Mouse (Mus musculus): ENCODE measurements around the gene Muc1. TPM values are rescaled to one million over a fixed set of nuclear protein-coding genes. Genes with fewer than 3 reads are reported as not detected.
A peak's percentile ranks its signal among the peaks of the same experiment; 100 is the strongest.

Muc1 gene
- polyA plus RNA-seq, 1 experiment from 2014 or later = 0.74 TPM

- peaks cover 38% of the 10 kb centered on the region for H3K36me3 ChIP-seq
- H3K27ac ChIP-seq = peak overlapping the region; percentile 91
- peaks cover 53% of the 10 kb centered on the region for H3K4me1 ChIP-seq
- peak; percentile 75 for DNase-seq (ENCODE audit: low spot score)
- WGBS = 2% methylated on average over 26 of the region's 26 CpGs
- H3K9me3 ChIP-seq (replicated peaks) = no peaks in the 10 kb centered on the region
- H3K27me3 ChIP-seq (ENCODE audit: low read depth, poor library complexity, severe bottlenecking) = peaks cover 24% of the 10 kb centered on the region
- peak overlapping the region; percentile 73 for H3K4me3 ChIP-seq
Measured at GRCm38 (mm10) chr3:89244982-89245687, 16.3 kb downstream of the Muc1 start.

DNA sequence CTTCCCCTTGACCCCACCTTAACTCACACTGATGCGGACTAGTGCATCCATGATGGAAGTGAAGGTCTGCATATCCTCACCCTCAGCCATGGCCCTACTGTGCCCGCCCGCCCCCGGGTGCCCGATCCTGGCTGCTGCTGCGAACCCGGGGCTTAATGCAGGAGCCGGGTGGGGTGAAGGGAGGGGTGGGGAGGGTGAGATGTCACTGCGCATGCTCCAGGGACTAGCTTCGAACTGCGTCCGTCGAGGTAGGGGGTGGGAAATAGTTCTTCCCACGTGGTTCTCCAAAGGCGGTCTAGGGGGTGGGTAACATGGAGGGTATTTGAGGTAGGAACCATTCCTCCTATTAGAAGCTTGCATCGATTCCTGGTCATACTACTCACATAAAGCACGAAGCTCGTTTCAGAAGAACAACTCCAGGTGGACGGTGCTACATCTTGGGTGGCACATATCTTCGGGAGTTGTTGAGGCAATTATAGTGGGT is 16.9 kb downstream of the Muc1 start, which contains the start of gene Krtcap2:
Krtcap2 (plus strand) TSS at position 279 of the 484 bp plus-strand sequence.
- peaks cover 59% of the 10 kb centered on the region for H3K4me1 ChIP-seq
- H3K27ac ChIP-seq = peak within 1 kb of the TSS; percentile 91
- peaks cover 36% of the 10 kb centered on the region for H3K36me3 ChIP-seq
- 4% methylated on average over 20 of the region's 20 CpGs for WGBS
- peaks cover 24% of the 10 kb centered on the region for H3K27me3 ChIP-seq (ENCODE audit: low read depth, poor library complexity, severe bottlenecking)
- no peaks in the 10 kb centered on the region for H3K9me3 ChIP-seq (replicated peaks)
- H3K4me3 ChIP-seq = peak within 1 kb of the TSS; percentile 73
- peak; percentile 60 for DNase-seq (ENCODE audit: low spot score)

DNA sequence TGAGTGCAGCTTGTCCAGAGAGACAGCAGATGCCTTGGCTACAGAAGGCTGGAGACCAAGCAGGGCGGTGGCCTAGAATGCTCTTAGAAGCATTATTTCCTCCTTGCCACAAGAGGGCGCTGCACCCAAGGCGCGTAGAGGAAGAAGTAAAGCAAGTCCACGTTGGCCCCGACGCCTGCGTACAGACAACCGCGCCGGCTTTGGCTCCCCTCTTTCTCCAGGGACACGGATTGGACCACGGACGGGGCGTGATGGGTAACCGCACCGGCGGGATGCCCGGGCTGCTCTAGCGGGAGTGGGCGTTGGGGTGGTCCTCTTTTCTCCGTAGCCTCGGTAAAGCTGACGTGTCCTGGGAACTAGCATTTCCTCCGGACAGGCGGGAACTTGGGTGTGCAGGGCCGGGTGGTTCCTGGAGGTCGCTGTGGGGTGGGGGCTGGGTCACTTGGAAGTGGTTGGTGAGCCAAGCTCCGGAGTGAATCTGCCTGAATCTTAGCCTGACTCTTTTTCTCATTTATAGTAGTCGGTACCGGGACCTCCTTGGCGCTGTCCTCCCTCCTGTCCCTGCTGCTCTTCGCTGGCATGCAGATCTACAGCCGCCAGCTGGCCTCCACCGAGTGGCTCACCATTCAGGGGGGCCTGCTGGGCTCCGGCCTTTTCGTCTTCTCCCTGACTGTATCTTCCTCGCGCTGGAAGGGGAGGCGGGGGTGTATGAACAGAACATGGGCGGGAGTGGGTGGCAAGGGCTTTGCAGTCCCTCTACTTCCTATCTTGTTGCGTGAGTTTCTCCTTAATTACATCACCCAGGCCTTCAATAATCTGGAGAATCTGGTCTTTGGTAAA is 17.6 kb downstream of the Muc1 start, which contains the start of gene Trim46:
Trim46 (minus strand) TSS at position 49 of the 840 bp plus-strand sequence.
- peak; percentile 94 for DNase-seq (ENCODE audit: low spot score)
- Histone ChIP-seq H3K36me3 (peaks cover 33% of the 10 kb centered on the region), H3K27me3 (ENCODE audit: low read depth, poor library complexity, severe bottlenecking) (peaks cover 24% of the 10 kb centered on the region), H3K4me3 (peak within 1 kb of the TSS; percentile 73), H3K27ac (peak within 1 kb of the TSS; percentile 91), H3K9me3 (replicated peaks) (no peaks in the 10 kb centered on the region), H3K4me1 (peaks cover 67% of the 10 kb centered on the region)
- under 1% methylated on average over 42 of the region's 42 CpGs for WGBS

DNA sequence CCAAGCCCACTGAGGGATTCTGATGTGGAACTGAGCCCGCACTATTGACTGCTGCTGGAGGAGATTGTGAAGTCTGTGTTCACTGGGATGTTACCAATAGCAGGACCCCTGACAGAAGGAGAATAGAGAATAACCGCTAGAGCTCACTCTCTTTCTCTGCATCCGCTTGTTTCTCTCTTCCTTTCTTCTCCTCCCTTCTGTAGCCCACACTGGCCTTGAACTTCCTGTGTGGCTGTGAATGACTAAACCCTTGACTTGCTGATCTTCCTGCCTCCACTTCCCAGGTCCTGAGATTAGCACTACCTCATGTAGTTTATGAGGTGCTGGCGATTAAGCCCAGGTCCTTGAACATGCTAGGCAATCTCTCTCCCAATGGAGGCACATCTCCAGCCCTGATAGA is 18.6 kb downstream of the Muc1 start:
- Histone ChIP-seq H3K36me3 (peaks cover 26% of the 10 kb centered on the region), H3K27ac (peak overlapping the region; percentile 91), H3K4me1 (peaks cover 77% of the 10 kb centered on the region), H3K9me3 (replicated peaks) (no peaks in the 10 kb centered on the region), H3K27me3 (ENCODE audit: low read depth, poor library complexity, severe bottlenecking) (peaks cover 29% of the 10 kb centered on the region), H3K4me3 (peak overlapping the region; percentile 73)
- 91% methylated on average over 4 of the region's 4 CpGs for WGBS
- DNase-seq (ENCODE audit: low spot score) = no peak

- peak overlapping the region; percentile 3; the same call in 1 of the 2 replicates for H3K4me3 ChIP-seq
- peaks cover 61% of the 10 kb centered on the region for H3K4me1 ChIP-seq
- H3K9me3 ChIP-seq (replicated peaks) = no peaks in the 10 kb centered on the region
- DNase-seq (ENCODE audit: low spot score) = peak; percentile 55
- H3K27me3 ChIP-seq (ENCODE audit: low read depth, poor library complexity, severe bottlenecking) = peaks cover 11% of the 10 kb centered on the region; the same call in 1 of the 2 replicates
- peaks cover 26% of the 10 kb centered on the region for H3K36me3 ChIP-seq
- H3K27ac ChIP-seq = no peak overlapping the region; the same call in 1 of the 2 replicates
- WGBS = 18% methylated on average over 7 of the region's 7 CpGs
Measured at GRCm38 (mm10) chr3:89250435-89251040, 21.7 kb downstream of the Muc1 start.

DNA sequence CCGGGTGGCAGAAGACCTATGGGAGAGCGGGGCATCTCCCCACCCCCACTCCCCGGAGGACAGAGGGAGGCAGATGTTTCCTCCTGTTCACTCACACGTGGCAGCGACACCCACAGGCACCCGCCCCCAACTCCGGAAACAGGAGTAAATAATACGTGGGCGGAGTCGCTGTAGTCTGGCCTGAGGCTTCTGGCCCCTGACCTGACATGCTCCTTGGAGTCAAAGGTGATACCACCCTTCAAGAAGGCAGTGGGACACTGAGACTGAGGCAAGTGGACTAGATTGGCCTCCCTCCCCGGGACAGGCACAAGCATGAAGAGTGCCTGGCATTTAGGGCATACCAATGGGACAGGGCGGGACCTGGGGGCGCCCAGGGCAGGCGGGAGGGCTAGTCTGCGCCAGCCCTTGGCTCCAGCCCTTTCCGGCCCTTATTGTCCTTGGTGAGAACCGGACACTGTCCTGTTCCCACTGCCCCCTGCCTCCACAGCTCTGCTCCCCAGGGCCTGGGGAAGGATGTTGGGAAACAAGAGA is 22.6 kb downstream of the Muc1 start:
- H3K4me3 ChIP-seq = peak overlapping the region; percentile 42
- peaks cover 26% of the 10 kb centered on the region for H3K36me3 ChIP-seq
- peaks cover 52% of the 10 kb centered on the region for H3K4me1 ChIP-seq
- peak; percentile 62 for DNase-seq (ENCODE audit: low spot score)
- 7% methylated on average over 17 of the region's 17 CpGs for WGBS
- peak overlapping the region; percentile 83 for H3K27ac ChIP-seq
- H3K9me3 ChIP-seq (replicated peaks) = no peaks in the 10 kb centered on the region
- 0 out of 2 replicates have a peak, but pooled peaks cover 8% of the 10 kb centered on the region for H3K27me3 ChIP-seq (ENCODE audit: low read depth, poor library complexity, severe bottlenecking)

GRCm38 (mm10) chr3:89254994-89255393 is 26.1 kb downstream of the Muc1 start:
- H3K4me1 ChIP-seq = peaks cover 42% of the 10 kb centered on the region
- H3K27ac ChIP-seq = no peak overlapping the region
- H3K27me3 ChIP-seq (ENCODE audit: low read depth, poor library complexity, severe bottlenecking) = 0 out of 2 replicates have a peak, but pooled peaks cover 17% of the 10 kb centered on the region
- H3K4me3 ChIP-seq = no peak overlapping the region
- no peak for DNase-seq (ENCODE audit: low spot score)
- H3K36me3 ChIP-seq = 0 out of 2 replicates have a peak, but pooled peaks cover under 1% of the 10 kb centered on the region
- H3K9me3 ChIP-seq (replicated peaks) = no peaks in the 10 kb centered on the region
- 91% methylated on average over 5 of the region's 5 CpGs for WGBS

DNA sequence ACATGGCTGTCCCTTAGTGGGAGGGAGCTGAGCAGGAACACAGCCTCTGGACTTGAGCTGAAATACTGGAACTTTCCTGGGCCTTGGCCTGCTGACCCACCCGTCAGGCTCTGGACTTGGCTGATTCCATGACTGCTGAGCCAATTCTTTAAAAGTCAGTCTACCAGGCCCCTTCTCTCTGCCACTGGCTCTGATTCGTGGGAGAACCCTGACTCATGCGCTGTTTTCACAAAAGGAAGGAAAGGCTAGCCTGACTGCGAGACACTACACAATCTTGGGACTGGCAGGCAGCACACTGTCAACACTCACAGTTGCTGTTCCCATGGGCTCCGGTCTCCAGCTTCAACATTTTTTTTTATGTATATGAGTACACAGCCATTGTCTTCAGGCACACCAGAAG is 27.3 kb downstream of the Muc1 start:
- no peaks in the 10 kb centered on the region for H3K9me3 ChIP-seq (replicated peaks)
- WGBS = 89% methylated on average over 5 of the region's 5 CpGs
- no peak overlapping the region for H3K27ac ChIP-seq

GRCm38 (mm10) chr3:89259076-89259475 is 30.2 kb downstream of the Muc1 start, which contains the start of gene Dpm3:
Gene Dpm3 (plus strand): TSS chr3:89259358.
- 52% methylated on average over 7 of the region's 7 CpGs for WGBS
- no peaks in the 10 kb centered on the region for H3K36me3 ChIP-seq
- no peak for DNase-seq (ENCODE audit: low spot score)
- 0 out of 2 replicates have a peak, but pooled peaks cover 10% of the 10 kb centered on the region for H3K27me3 ChIP-seq (ENCODE audit: low read depth, poor library complexity, severe bottlenecking)
- H3K27ac ChIP-seq = no peak within 1 kb of the TSS
- H3K4me1 ChIP-seq = peaks cover 14% of the 10 kb centered on the region; the same call in 1 of the 2 replicates
- H3K4me3 ChIP-seq = no peak within 1 kb of the TSS
- H3K9me3 ChIP-seq (replicated peaks) = no peaks in the 10 kb centered on the region

More for the DNA sequence above, 27.3 kb downstream of the Muc1 start:
- Histone ChIP-seq H3K27me3 (ENCODE audit: low read depth, poor library complexity, severe bottlenecking) (0 out of 2 replicates have a peak, but pooled peaks cover 18% of the 10 kb centered on the region), H3K4me3 (no peak overlapping the region), H3K36me3 (no peaks in the 10 kb centered on the region), H3K4me1 (peaks cover 30% of the 10 kb centered on the region)
- no peak for DNase-seq (ENCODE audit: low spot score)

GRCm38 (mm10) chr3:89260211-89260610 is 31.4 kb downstream of the Muc1 start:
- H3K4me3 ChIP-seq = no peak overlapping the region
- DNase-seq (ENCODE audit: low spot score) = no peak
- no peak overlapping the region for H3K27ac ChIP-seq
- 81% methylated on average over 3 of the region's 3 CpGs for WGBS
- H3K9me3 ChIP-seq (replicated peaks) = no peaks in the 10 kb centered on the region
- no peaks in the 10 kb centered on the region for H3K36me3 ChIP-seq
- H3K4me1 ChIP-seq = peaks cover 14% of the 10 kb centered on the region; the same call in 1 of the 2 replicates
- 0 out of 2 replicates have a peak, but pooled peaks cover 10% of the 10 kb centered on the region for H3K27me3 ChIP-seq (ENCODE audit: low read depth, poor library complexity, severe bottlenecking)

- WGBS = 70% methylated on average over 10 of the region's 10 CpGs
- H3K9me3 ChIP-seq (replicated peaks) = no peaks in the 10 kb centered on the region
Measured at GRCm38 (mm10) chr3:89262417-89262816, 33.6 kb downstream of the Muc1 start.

GRCm38 (mm10) chr3:89266439-89266893 is 37.6 kb downstream of the Muc1 start:
- H3K4me3 ChIP-seq = peak overlapping the region; percentile 64
- under 1% methylated on average over 20 of the region's 20 CpGs for WGBS
- H3K4me1 ChIP-seq = peaks cover 59% of the 10 kb centered on the region
- H3K27me3 ChIP-seq (ENCODE audit: low read depth, poor library complexity, severe bottlenecking) = no peaks in the 10 kb centered on the region
- H3K27ac ChIP-seq = peak overlapping the region; percentile 85
- H3K9me3 ChIP-seq (replicated peaks) = no peaks in the 10 kb centered on the region
- H3K36me3 ChIP-seq = peaks cover 15% of the 10 kb centered on the region
- DNase-seq (ENCODE audit: low spot score) = peak; percentile 85

More at GRCm38 (mm10) chr3:89262417-89262816, 33.6 kb downstream of the Muc1 start:
- no peak overlapping the region for H3K4me3 ChIP-seq
- no peaks in the 10 kb centered on the region for H3K36me3 ChIP-seq
- 0 out of 2 replicates have a peak overlapping the region, but pooled peaks have one; percentile 8 for H3K27ac ChIP-seq
- 0 out of 2 replicates have a peak, but pooled peaks cover 10% of the 10 kb centered on the region for H3K27me3 ChIP-seq (ENCODE audit: low read depth, poor library complexity, severe bottlenecking)
- DNase-seq (ENCODE audit: low spot score) = no peak
- H3K4me1 ChIP-seq = peaks cover 31% of the 10 kb centered on the region

Measured in limb, embryonic 10.5 days (tissue).